Mouse (Mus musculus): ENCODE data around the gene Faap20.

Gene Faap20

DNA sequence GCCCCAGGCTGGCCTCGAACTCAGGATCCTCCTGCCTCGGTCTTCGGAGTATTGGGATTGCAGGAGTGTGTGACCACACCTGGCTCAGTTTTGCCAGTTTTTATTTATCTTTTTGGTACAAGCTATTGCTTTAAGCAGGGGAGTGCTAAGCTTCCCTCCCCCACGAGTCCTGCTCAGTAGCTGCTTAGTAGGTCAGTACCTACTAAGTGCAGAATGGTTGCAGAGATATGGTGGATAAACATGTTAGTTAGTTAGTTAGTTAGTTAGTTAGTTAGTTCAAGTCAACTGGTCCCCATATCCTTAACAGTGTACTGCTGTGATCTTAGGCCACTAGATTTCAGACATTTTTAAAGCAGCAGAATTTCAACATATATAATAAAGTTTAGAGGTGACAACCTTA, 36.5 kb downstream of the Faap20 start:
- DNase-seq (ENCODE audit: low spot score), result no peak

DNA sequence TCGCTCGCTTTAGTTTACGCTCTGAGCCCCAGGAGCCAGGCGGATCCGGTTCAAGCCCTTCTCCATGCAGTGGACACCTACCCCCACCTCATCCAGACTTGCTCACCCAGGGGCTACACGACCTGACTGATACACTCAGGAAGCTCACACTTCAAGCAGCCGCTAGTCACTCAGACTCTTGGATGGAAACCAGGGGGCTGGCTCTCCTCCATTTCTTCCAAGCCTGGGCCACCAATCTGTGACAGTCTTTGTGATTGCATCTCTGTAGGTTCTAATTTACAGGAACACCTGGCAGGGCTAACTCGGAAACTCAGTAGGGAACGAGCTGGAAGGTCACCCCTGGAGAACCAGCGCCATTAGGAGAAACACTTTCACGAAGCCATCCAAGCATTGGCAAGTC, 38.1 kb downstream of the Faap20 start:
- DNase-seq (ENCODE audit: low spot score), result no peak

DNA sequence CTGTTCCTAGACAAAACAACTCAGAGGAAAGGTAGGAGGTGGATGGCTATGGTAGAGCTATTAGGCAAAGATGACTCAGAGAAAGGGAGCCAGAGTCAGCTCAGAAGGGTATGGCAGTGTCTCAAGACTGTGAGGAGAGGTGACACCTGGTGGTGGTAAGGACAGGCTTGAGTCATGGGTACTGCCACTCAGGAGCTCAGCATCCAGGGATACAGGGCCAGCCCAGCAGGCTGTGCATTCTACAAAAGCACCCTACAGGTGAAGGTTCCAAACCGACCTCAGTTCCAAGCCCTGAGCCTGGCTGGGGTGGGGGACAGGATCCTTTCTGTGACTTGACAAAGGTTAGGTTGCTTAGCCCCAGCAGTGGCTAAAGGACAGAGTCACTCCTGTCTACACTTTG, 39.0 kb downstream of the Faap20 start:
- DNase-seq (ENCODE audit: low spot score), result no peak

DNA sequence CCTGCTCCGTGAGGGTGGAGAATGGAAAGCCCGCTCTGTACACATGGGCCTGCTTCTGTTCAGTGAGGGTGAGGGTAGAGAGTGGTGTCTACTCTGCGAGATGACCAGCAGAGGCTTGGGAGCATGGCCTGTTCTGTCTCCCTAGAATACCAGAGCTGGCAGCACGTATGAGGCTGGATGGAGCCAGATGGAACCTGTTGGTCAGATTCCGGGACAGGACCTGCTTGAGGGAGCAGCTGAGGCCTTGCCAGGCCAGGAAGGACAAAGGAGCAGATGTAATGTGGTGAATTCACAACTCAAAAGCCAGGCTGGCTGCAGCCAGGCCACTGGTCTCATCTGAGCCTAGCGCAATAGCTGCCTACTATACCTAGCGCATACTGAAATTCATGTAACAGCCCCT, 40.4 kb downstream of the Faap20 start:
- no peak for DNase-seq (ENCODE audit: low spot score)

DNA sequence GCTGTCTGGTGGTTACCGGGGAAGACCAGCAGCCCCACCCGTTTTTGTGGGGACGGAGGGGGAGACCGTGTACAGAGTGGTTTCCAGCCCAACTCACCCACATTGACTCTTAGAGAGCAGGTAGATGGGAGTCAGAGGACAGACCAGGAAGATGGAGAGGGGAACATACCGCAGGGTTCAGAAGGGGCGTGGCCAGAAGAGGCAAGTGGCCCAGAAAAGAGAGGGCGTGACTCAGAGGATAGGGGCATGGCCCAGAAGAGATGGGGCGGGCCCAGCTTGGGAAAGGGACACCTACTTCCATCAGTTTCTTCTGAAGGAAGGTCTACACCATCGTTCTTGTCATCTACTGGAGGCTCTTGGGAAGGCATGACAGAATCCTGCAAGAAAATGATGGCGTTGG, 43.3 kb downstream of the Faap20 start:
- no peak for DNase-seq (ENCODE audit: low spot score)

DNA sequence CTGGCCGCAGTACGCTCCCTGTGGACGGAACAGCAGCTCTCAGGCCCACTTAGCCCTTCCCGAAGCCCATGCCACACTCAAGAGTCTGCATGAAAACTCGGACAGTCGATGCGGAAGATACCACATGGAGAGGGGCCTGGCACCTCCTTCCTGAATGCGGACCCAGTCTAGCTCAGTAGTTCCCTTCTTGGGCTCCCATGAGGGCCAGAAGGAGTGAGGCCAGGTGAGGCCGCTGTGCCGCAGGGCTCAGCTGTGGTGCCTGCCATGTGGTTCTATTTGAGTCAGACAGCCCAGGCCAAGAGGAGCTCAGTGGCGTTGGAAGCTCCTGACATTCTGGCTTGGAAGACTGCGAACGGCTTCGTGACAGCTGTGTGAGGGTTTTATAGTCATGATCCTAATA, 44.8 kb downstream of the Faap20 start:
- DNase-seq (ENCODE audit: low spot score), result no peak

DNA sequence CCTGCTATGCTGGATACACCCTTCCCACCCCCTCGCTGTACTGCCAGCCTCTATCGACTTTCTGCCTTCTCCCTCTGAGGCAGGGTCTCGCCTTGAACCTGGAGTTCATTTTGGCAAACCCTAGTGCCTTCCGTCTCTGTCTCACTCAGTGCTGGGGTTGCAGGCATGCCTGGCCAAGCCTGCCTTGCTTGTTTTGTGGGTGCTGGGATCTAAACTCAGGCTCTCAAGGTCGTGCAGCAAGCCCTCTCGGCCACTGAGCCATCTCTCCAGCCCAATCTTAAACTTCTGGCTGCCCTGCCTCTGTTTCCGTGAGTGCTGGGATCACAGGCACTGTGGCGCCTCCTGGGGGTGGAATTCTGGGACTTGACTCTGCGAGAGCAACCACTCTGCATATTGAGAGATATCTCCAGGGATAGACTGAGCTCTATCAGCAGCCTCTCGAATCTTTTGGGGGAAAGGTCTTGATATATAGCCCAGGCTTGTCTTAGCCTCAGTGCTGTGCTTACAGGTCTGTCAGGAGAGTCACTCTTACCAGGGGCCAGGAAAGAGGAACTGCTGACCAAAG, 45.5 kb downstream of the Faap20 start:
- no peak for DNase-seq (ENCODE audit: low spot score)

DNA sequence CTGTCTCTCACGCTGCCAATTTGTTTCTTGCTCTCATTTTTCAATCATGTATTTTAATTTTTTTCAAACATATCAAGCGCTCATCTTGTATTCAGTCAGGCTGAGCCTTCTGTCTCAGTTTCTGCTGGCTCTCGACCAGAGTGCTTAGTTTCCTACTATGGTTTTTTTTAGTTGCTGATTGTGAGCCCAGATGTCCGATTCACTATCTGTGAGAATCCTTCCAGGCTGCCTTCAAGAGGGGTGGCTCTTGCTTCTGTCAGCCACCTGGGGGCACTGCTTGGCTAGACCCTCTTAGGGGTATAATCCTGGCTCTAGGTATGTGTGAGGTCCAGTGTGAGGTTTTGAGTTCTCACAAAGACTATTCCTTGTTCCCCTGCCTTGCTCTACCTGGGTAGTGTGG, 46.4 kb downstream of the Faap20 start:
- no peak for DNase-seq (ENCODE audit: low spot score)

DNA sequence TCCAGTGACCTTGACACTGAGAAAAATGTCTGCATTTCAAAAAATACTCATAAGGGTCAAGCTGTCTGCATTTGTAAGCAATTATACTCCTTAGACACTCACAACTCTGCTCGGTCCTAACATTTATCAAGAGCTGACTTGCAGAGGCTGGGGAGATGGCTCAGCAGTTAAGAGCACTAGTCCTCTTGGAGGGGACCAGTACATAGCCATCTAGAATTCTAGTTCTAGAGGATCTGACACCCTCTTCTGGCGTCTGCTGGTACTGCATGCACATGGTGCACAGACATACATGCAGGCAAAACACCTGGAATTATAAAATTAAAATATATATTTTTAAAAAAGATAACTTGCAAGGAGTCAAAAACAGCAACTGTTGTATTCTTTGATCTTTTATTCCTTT, 47.5 kb downstream of the Faap20 start:
- DNase-seq (ENCODE audit: low spot score), result no peak

DNA sequence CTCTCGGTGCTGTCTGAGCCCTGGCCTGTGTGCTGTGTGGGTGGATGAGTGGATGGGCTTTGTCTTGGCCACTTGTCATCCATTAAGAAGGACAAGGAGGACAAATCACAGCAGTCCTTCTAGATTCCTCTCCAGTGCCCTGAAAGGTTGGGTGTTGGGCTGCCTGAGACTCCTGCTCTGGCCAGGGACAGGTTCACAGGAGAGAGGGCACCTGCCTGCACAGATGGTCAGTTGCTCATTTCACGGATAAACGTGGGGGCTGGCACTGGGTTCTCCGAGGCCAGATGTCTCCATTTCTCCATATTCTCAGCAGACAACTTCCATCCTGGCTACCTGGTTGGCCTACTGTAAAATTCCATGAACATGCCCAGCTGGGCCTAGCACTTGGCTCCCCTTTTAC, 49.2 kb downstream of the Faap20 start:
- no peak for DNase-seq (ENCODE audit: low spot score)

DNA sequence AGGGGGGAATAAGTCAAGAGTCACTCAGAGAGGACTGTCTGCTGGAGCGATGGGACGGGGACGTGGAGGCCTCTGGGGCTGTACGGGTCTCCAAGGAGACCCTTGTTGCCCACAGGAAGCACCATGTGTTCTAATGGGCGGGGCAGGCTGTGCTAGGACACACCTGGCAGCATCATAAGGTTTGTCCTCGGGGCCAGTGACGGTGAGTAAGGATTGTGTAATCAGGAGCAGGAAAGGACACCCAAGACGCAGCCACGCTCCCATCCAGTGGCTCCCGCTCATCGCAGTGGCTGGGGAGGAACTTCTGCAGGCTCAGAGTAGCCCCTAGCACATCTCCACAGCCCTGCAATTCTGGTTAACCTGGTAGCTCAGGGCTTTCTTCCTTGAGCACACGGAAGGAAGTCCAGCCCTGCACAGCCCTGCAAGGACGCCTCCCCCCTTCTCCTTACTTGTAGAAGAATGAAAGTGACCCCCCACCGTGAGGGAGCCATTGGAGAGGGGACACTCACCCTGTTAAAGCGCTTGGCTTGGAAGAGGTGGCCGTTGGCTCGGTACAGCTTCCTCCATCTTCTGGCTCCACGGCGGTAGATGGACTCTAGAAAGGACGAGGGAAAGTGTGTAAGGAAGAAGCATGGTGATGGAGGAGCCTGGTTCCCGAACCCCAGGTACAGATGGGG, 51.0 kb downstream of the Faap20 start:
- DNase-seq (ENCODE audit: low spot score), result no peak

DNA sequence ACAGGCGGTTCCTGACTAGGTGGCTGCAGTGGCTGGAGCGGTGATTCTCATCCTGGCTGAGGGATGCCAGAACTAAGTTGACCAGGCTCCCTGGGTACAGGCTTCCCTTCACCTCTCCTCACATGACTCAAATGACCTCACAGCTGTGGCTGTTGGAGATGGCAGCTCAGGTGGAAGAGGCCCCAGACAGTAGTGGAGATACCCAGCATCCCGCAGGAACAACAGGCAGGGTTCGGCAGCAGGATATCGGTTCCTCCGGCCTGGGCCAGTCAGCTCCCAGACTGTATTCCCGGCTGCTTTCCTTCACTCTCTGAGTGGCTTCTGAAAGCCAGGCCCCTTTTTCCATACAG, 51.5 kb downstream of the Faap20 start:
- DNase-seq (ENCODE audit: low spot score), result no peak

DNA sequence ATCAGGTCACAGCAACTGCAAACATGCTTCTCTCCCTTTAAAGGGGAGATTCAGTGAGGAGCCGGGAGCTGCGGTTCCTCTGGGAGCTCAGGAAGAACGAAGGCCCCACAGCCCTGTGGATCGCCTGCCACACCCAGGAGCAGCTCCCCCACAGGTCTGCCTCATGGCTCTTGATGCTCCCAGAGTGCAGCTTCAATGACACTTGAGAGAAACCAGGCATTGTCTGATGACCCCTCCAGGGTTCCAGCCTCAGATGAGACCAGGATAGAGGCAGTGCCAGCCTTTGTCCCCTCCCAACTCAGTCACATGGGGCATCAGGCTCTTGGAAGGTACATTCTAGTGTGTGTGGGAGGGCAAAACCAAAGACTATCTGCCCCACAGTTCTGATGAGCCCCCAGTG, 52.4 kb downstream of the Faap20 start:
- DNase-seq (ENCODE audit: low spot score), result no peak

DNA sequence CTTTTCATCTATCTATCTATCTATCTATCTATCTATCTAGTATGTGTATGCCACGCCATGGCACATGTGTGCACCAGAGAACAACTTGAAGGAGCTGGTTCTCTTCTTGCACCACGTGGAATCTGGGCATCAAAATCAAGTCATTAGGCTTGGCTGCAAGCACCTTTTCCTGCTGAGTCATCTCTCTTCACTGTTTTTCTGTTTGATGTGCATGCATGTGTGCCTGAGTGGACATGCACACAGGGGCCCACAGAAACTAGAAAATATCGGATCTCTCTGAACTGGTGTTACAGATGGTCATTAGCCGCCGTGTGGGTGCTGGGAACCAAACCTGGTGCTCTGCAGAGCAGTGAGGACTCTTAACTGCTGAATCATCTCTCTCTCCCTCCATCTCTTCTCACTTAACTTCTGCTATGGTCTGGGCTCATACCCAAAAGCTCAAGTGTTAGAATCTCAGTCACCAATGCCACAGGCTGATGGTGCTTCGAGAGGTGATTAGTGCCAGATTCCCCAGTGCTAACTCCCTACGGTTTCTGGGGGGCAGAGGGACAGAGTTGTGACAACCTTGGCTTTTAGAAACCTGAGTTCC, 55.0 kb downstream of the Faap20 start:
- no peak for DNase-seq (ENCODE audit: low spot score)

DNA sequence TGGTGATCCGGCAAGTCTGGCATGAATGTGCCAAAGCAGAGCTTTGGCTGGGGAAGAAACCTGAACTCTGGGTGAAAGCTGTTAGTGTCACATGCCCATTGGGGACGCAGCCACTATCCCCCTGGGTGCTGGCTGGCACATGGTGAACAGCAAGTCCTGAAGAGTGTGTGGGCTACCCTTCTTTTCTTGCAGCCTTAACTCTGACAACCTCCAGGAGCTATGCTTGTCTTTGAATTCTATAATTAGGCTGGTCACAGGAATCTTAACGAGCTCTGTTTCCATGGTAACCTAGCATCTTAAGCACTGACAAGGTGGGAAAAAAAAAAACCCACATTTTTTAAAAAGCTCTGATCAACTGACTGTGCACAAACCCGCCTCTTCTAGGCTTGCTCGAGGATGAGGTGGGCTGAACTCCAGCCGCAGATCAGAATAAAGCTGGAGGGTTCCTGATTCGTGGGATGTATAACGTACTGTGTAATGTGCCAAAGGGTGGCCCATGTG, 56.0 kb downstream of the Faap20 start:
- DNase-seq (ENCODE audit: low spot score), result no peak

Data from ovary, postnatal 14 days (tissue).